Mouse (Mus musculus) urinary bladder, postnatal 10 days (tissue): ENCODE data around the gene Slc4a1.

ENCODE experiments used
- DNase-seq: peaks from one replicate; pipeline ENCODE4 v3.0.0; 2022; ENCODE audit warnings: low spot score

Slc4a1 gene

GRCm38 (mm10) chr11:102375196-102376173 is 9.5 kb upstream of the Slc4a1 start:
- DNase-seq, result no peak

GRCm38 (mm10) chr11:102374108-102374725 is 8.2 kb upstream of the Slc4a1 start:
- DNase-seq, result no peak

- no peak for DNase-seq
Observed at GRCm38 (mm10) chr11:102373646-102374045, 7.6 kb upstream of the Slc4a1 start.

- DNase-seq, result no peak
Observed at GRCm38 (mm10) chr11:102372936-102373335, 6.9 kb upstream of the Slc4a1 start.

DNA sequence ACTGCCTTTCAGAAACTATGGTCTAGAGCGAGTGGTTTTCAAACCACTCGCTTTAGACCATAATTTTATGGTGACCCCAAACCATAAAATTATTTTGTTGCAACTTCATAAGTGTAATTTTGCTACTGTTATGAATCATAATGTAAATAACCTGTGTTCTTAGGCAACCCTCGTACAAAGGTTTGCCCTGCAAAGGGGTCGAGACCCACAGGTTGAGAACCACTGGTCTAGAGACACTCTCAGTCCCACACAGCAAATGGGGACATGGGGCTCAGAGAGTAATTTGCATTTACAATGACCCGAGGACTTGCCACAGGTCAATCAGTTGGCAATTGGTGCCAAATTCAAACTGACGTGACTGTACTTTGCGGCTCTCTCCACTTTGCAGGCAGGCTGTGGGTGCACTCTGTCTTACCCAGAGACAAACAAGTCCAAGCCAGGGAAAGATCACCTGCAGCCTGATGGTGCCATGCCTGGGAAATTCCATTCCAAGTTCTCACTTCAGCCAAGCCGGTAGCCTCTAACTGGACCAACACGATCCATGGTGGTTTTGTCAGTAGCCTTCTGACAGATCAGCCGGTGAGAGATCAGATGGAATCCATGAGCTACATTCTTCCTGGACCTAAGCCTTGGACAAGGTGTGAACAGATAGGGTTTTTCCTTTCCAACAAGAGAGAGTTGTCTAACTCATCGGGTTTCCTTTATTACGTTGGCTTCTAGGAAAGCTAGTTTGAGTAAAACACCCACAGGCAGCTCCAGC is 6.1 kb upstream of the Slc4a1 start:
- DNase-seq, result no peak

- DNase-seq, result no peak
Observed at GRCm38 (mm10) chr11:102370285-102370684, 4.3 kb upstream of the Slc4a1 start.

GRCm38 (mm10) chr11:102369263-102369662 is 3.3 kb upstream of the Slc4a1 start:
- no peak for DNase-seq

GRCm38 (mm10) chr11:102368347-102368746 is 2.3 kb upstream of the Slc4a1 start:
- no peak for DNase-seq

DNA sequence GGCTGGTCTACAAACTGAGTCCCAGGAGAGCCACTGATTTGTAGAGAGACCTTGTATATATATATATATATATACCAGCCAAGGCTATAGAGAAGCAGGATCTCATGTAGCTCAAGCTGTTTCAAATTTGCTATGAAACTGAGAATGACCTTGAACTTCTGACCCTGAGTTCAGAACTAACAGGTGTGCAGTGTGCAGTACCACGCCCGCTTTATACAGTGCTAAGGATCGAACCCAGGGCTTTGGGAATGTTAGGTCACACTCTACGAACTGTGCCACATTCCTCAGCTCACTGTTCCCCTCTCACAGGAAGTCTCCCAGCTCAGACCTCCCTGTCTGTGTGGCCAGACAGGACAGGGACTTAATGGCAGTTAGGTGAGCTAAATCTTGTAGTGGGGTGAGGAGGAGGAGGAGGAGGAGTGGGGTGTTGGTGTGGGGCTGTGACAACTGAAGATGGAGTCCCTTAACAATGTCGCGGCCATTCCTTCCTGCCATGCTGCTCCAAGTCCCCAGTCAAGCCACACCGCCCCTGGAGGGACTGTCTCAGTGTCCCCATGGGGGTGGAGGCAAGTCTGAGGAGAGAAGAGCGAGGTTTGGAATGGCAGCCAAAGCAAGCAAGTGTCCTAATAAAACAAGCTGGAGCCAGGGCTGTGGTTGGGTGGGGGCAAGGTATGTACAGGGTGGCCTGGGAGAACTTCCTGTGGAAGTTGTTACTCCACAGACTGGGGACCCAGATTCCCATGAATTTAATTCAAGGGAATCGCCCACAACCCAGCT is 1.7 kb upstream of the Slc4a1 start:
- no peak for DNase-seq

- DNase-seq, result no peak
Observed at GRCm38 (mm10) chr11:102365699-102366098, 304 bp downstream of the Slc4a1 start.

DNA sequence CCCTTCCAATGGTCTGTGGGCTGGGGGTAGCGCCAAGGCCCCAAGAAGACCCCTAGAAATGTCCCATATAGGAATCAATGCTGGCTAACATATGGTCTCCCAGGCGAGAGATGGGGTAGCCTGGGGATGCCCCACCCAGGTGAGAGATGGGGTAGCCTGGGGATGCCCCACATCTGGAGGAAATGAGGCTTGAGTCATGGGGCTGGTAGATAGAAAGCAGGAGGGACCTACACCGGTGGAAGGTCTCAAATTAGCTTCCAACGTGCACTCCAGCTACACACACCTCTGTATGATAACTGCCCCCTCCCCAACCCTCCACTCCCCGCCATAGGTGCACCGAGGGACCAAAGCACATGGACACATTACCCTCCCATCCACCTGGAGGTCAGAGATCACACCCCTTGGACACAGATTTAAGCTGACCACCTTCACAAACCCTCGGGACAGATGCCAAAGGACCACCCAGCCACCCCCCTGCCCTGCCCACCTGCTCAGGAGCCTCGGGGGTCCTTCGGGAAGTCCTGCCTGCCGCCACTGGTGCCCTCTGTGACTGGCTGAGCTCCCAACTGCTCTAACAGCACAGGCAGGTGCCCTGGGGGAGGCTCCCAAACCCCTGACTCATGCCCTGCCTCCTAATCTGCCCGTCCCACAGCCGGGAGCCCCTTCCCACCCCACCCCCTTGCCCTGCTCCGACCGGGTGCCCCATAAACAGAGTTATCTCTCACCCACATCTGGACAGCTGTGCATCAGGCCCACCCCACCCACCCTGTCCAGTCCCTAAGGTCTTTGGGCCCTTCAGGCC is 1.2 kb downstream of the Slc4a1 start:
- DNase-seq, result no peak

GRCm38 (mm10) chr11:102363623-102364022 is 2.4 kb downstream of the Slc4a1 start:
- no peak for DNase-seq

DNA sequence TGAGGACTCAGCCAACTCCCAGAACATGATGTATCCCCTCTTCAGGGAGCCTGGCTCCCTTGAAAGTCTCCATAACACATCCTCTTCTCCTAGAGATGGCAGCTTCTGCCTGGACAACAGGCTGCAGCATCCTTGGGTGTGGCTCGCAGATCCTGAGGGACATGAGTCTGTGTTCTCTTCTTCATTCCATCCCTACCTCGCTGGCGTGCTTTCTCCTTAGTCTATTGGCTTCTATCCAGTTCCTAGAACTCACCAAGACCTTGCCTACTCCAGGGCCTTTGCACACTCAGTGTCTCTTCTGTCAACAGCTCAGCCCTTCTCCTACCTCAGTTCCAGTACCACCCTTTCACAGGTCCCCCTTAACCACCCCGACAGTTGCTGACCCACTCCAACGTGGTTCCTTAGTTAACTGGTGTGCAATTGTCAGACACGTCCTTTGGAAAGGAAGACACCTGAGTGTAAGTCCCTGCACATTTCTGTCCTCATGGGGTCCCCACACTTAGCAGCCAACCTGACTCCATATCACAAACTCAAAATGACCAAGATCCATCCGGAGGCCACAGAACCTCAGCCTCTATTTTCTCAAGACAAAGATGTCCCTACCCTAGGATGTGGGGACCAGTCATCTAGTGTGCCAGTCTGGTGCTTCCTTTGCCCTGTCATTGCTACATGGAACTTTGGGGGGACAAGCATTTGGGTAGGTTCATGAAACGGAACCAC is 4.1 kb downstream of the Slc4a1 start:
- DNase-seq, result no peak

DNA sequence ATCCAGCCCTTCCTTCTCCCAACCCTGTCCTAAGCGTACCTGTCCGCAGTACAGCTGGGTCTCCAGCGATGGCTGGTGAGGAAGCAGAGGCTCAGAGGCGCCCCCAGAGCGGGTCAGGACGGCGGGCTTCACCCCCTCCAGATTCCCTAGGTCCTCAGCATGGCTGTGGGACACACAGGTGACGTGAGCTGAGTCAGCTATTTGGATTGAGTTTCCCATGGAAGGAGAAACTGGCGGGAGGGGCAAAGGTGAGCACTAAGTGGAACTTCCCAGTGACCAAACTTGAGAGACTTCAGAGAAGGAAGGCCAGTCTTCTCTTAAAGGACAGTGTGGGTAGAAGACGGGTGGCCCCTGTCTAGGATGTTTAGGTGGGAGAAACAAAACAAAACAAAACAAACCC is 7.6 kb downstream of the Slc4a1 start:
- no peak for DNase-seq

DNA sequence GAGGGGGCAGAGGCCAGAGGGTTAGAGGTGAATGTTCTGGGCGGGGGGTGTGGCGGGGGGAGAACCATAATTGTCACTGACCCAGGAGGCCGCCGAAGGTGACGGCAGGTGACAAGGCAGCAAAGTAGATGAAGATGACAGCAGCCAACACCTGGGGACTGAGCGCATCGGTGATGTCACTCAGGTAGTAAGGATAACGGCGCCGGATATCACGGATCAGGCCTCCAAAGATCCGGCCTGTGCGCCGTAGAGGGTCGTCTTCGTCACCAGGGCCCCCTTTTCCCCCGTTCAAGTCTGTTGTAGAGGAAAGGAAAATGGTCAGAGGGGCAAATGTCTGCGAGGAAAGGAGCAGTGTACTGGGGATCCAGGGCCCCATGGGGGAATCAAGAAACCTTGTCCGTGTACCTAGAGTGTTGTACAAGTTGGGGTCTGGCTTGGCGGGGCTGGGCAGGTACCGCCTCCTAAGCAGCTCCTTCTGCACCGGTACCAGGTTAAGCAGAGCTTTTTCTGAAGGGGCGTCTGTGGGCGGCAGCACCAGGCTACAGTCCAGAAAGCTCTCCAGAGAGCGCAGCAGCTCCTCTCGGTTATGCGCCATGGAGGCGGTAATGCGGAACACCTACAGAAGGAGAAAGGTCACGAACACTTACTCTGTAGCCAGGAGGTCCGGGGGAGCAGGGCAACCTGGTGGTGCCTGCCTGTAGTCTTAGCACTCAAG is 9.2 kb downstream of the Slc4a1 start:
- no peak for DNase-seq

GRCm38 (mm10) chr11:102356190-102356589 is 9.8 kb downstream of the Slc4a1 start:
- no peak for DNase-seq

GRCm38 (mm10) chr11:102355501-102355900 is 10.5 kb downstream of the Slc4a1 start:
- no peak for DNase-seq

GRCm38 (mm10) chr11:102353021-102353431 is 13.0 kb downstream of the Slc4a1 start:
- DNase-seq, result no peak

DNA sequence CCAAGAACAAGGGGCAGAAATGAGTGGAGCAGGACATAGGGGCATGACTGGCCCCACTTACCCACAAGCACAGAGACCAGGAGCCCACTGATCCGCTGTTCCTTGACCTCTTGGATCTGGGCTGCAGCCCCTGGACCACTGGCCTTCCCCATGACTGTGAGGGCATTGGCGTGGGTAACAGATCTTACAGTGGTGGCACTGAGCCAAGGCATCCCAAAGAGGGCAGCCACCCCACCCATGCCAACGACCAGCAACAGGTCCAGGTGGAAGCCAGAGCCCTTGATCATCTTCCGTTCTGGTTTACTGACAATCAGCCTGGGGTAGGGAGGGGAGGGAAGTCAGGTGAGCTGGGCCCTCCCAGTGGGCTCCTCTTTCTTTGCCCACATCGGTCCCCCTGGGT is 13.6 kb downstream of the Slc4a1 start:
- no peak for DNase-seq
